Mouse (Mus musculus) macrophage (primary cell): ENCODE measurements around the gene Egr4. TPM values are rescaled to one million over a fixed set of nuclear protein-coding genes. Genes with fewer than 3 reads are reported as not detected.

ENCODE experiments used
- H3K27ac ChIP-seq: fragments of 350-480 bp; formaldehyde crosslinking; 2 replicates; pipeline ENCODE4 v1.9.0; 2021
- H3K36me3 ChIP-seq: fragments of 350-480 bp; formaldehyde crosslinking; 2 replicates; pipeline ENCODE4 v1.9.0; 2021; ENCODE audit errors: inconsistent target
- H3K4me3 ChIP-seq: fragments of 350-480 bp; formaldehyde crosslinking; 2 replicates; pipeline ENCODE4 v1.9.0; 2021; ENCODE audit errors: inconsistent target
- H3K79me2 ChIP-seq: fragments of 350-480 bp; formaldehyde crosslinking; 2 replicates; pipeline ENCODE4 v1.9.0; 2021; ENCODE audit errors: inconsistent target
- WGBS: methylation state at CpG from one replicate; pipeline ENCODE4 v1.1.7; 2026; ENCODE audit warnings: inconsistent platforms; ENCODE audit not compliant: missing documents; 5-methylcytosine and 5-hydroxymethylcytosine counted together
- polyA plus RNA-seq: library from polyadenylated mRNA; stranded (reverse); fragments of 250-400 nt; gene quantifications from 3 replicates; pipeline ENCODE4 v1.2.4, GENCODE M21; 2018; ENCODE audit warnings: inconsistent platforms

The Egr4 gene
- polyA plus RNA-seq, 1 experiment from 2014 or later = not detected

- Histone ChIP-seq H3K79me2 (no peaks in the 10 kb centered on the region), H3K27ac (no peak overlapping the region), H3K4me3 (no peak overlapping the region), H3K36me3 (no peaks in the 10 kb centered on the region)
- whole genome bisulfite sequencing = 82% methylated on average over 5 of the region's 5 CpGs
These were observed 33.4 kb downstream of the Egr4 start for GRCm38 (mm10) chr6:85479979-85480378.

DNA sequence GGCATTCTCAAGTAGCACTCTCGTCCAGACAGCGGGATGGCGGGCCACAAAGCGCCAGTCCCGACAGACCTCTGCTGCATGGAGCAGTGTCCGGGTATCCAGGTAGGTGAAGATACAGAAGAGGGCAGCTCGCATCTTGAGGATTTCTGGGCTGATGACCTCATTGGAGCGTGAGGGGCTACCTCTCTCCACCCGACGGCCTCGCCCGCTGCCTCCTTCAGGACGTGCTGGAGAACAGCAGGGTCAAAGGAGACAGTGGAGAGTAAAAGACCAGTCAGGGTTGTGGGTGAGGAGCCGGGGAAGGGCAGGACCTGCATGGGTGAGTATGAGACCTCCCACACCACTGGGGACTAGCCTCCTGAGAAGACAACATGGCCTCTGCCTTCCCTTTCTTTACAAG is 35.0 kb downstream of the Egr4 start:
- WGBS = 36% methylated on average over 14 of the region's 14 CpGs

GRCm38 (mm10) chr6:85477366-85477917 is 35.9 kb downstream of the Egr4 start:
- Histone ChIP-seq H3K79me2 (no peaks in the 10 kb centered on the region), H3K4me3 (no peak overlapping the region), H3K27ac (no peak overlapping the region), H3K36me3 (no peaks in the 10 kb centered on the region)
- WGBS = 33% methylated on average over 9 of the region's 10 CpGs

More for the DNA sequence above, 35.0 kb downstream of the Egr4 start:
- H3K79me2 ChIP-seq = no peaks in the 10 kb centered on the region
- no peak overlapping the region for H3K27ac ChIP-seq
- H3K4me3 ChIP-seq = no peak overlapping the region
- H3K36me3 ChIP-seq = no peaks in the 10 kb centered on the region

DNA sequence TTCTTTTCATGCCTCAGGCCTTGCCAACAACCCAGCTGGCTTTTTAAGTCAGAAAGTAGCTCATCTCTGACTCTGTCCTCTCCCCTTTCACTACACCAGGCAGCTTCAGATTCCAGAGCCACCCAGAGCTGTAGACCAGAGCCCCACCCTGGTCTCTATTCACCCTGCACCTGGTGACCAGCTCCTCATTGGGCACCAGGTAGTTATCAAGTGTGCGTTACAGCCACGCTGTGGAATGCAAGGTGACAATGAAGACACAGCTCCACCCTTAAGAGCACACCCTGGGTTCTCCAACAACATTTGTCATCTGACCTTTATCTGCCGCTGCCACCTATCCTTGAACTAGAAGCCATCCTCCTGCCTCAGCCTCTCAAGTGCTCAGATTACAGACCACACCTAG is 37.8 kb downstream of the Egr4 start:
- Histone ChIP-seq H3K27ac (no peak overlapping the region), H3K4me3 (no peak overlapping the region), H3K79me2 (no peaks in the 10 kb centered on the region), H3K36me3 (no peaks in the 10 kb centered on the region)
- 87% methylated on average over 3 of the region's 3 CpGs for whole genome bisulfite sequencing

DNA sequence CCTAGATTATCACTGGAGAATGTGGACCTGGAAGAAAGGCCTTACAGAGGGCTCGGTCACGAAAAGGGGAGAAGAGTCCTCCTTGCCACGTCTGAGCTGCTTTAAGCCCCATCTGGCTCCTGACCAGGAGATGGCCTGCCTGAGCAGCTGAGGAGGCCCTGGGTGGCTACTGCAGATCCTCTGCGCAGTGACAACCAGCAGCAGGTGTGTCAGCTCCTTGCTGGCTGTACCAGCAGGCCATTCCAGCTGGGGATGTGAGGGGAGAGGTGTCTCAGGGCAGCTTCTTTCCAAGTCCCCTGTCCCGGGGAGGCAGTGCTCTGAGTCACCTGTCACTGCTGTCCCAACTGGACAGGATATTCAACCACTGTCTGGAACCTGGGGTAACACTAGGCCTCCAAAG is 40.8 kb downstream of the Egr4 start:
- H3K27ac ChIP-seq = no peak overlapping the region
- no peaks in the 10 kb centered on the region for H3K79me2 ChIP-seq
- H3K4me3 ChIP-seq = no peak overlapping the region
- 75% methylated on average over 5 of the region's 5 CpGs for WGBS
- H3K36me3 ChIP-seq = peaks cover 18% of the 10 kb centered on the region; the same call in 1 of the 2 replicates

- Histone ChIP-seq H3K36me3 (peaks cover 23% of the 10 kb centered on the region; the same call in 1 of the 2 replicates), H3K79me2 (no peaks in the 10 kb centered on the region), H3K4me3 (no peak overlapping the region), H3K27ac (no peak overlapping the region)
- WGBS = 83% methylated on average over 8 of the region's 8 CpGs
These were observed 41.4 kb downstream of the Egr4 start for GRCm38 (mm10) chr6:85471962-85472361.

DNA sequence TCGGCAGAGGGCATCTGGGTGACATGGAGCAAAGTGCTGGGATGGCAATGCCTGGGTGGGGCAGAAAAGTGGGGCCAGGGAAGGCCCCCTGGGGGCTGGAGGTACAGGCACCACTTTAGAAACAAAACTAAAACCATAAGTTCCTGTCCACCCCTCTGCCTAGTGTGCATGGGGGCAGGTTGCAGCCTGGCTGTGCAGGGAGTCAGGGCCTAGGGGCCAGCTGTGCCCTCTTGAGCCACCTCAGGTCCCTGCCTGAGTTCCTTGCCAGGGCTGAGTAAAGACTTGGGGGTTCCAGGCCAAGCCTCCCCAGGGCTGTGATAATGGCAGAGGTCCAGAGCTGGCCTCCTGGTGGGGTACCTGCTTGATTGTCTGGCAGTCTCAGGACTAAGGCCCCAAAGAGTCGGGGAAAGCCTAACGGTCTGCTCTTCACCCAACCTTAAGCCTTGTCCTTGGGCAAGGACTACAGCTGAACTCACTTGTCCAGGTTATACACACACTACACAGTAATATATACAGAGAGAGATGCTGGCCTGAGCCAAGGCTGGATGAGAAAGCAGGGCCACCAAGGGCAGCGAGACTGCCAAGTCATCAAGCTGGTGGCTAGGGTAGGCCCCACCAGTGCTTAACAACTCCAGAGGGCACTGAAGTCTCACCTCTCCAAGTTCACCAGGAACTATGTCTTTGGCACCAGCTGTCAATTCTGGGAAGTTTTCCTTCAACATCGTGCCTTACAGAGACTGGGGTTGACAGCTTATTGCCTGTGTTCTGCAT is 43.5 kb downstream of the Egr4 start:
- no peak overlapping the region for H3K27ac ChIP-seq
- WGBS = 86% methylated on average over 5 of the region's 5 CpGs

GRCm38 (mm10) chr6:85465381-85465780 is 48.0 kb downstream of the Egr4 start:
- no peak overlapping the region for H3K4me3 ChIP-seq
- H3K79me2 ChIP-seq = peaks cover 1% of the 10 kb centered on the region; the same call in 1 of the 2 replicates
- H3K36me3 ChIP-seq = peaks cover 84% of the 10 kb centered on the region
- no peak overlapping the region for H3K27ac ChIP-seq

More for the DNA sequence above, 43.5 kb downstream of the Egr4 start:
- no peaks in the 10 kb centered on the region for H3K79me2 ChIP-seq
- no peak overlapping the region for H3K4me3 ChIP-seq
- peaks cover 45% of the 10 kb centered on the region for H3K36me3 ChIP-seq

Other genes starting within 250 kb of the Egr4 start
- gene Sfxn5, start 180.2 kb downstream of the Egr4 start, polyA plus RNA-seq = 3.8 to 11.4 TPM (median 5.9 TPM) in 3 replicates
- gene Rab11fip5, start 139.0 kb downstream of the Egr4 start, polyA plus RNA-seq = 38.4 to 80.5 TPM (median 38.6 TPM) in 3 replicates
- gene Noto, start 89.7 kb downstream of the Egr4 start, polyA plus RNA-seq = not detected in 3 replicates
- 9.5 to 26.7 TPM (median 17.2 TPM) in 3 replicates for gene Smyd5, start 81.6 kb downstream of the Egr4 start, polyA plus RNA-seq
- gene Cct7, start 62.1 kb downstream of the Egr4 start, polyA plus RNA-seq = 85.7 to 180 TPM (median 90.7 TPM) in 3 replicates
- gene Pradc1, start 61.6 kb downstream of the Egr4 start, polyA plus RNA-seq = 3.2 to 11.8 TPM (median 7.2 TPM) in 3 replicates
- gene Fbxo41, start 10.6 kb downstream of the Egr4 start, polyA plus RNA-seq = not detected in 3 replicates
- 1.1 to 2.6 TPM (median 1.5 TPM) in 3 replicates for gene Alms1, start 73.9 kb upstream of the Egr4 start, polyA plus RNA-seq
- not detected in 3 replicates for gene Nat8f7, start 199.6 kb upstream of the Egr4 start, polyA plus RNA-seq